Mouse (Mus musculus) liver (tissue): ENCODE measurements around the gene Nup210l.
A peak's percentile ranks its signal among the peaks of the same experiment; 100 is the strongest.
"Not testable (repeated sequence)": the region's sequence is repeated elsewhere in the genome, so short reads cannot be mapped to it uniquely, and the experiment has no call there.

Source experiments
- DNase-seq: peaks from one replicate; pipeline ENCODE4 v3.0.0-alpha.2; 2020; ENCODE audit warnings: mixed read lengths

The Nup210l gene

DNA sequence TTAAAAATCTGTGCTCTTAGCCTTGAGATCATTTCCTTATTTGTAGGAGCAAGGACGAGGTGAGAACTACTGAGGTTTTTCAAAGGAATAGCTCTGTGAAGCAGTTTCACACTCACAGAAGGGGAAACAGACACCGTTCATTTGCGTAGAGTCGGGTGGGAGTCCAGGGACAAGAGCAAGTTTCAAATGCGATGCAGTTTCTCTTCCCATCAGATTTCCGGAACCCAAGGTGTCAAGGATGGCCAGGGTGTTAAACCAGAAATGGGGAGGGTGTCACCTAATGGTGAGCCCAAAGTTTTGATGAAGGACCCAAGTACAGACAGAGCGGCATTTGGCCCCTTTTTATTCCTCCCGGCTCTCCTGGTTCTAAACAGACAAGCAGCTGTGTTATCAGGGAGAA, 127.1 kb downstream of the Nup210l start:
- DNase-seq, result no peak

DNA sequence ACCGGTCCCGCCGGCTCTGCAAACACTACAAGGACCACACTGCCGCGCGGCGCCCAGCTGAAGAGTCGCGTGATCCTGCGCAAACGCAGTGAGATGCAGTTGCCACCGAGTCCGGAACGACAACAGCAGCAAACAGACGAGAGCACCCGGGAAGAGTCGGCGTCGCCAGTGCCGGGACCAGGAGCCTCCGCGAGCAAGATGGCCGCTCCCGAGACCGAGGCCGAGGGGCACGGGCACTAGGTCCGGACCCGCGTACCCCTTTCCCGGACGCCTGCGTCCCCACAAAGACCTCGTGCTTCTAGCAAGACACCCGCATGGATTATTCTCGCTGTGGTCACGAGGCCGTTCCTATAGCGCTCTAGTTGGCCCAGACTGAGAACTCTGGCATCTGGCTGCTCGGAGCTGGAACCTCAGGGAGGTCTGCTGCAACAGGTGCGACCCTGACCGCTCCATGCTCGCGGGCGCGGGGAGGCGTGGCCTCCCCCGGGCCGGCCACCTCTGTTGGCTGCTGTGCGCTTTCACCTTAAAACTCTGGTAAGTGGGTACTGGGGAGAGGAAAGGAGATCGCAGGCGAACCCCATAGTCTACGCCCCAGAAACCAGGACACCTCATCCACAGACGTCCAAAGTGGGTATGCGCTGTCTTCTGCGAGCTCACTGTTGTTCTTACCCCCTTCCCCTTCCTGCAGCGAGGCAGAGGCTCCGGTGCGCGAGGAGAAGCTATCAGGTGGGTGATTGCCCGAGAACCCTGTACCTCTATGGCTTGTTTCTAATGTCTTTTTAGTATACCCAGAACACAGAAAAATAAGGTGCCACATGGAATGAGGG, 127.8 kb downstream of the Nup210l start, which contains the start of gene Jtb:
Gene Jtb, plus strand, starts transcription at position 91 of the 827 bp plus-strand sequence.
- peak; percentile 90 for DNase-seq

DNA sequence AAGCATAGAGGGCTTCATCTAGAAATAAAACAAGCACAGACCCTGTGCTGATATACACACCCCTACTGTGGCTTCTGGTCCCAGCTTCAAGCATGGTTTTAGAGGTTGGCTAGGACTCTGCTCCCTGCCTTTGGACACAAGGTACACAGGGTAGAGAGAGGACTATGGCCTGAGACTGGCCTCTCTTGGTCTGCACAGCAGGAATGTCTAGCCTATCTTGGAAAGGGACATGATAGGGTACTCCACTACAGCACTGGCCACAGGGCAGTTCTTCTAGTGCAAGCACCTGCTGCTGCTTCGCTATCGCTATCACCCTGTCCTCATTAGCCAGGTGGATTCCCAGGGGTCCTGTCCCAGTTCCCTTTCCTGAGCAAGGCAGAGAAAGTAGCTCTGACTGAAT, 137.3 kb downstream of the Nup210l start:
- no peak for DNase-seq

DNA sequence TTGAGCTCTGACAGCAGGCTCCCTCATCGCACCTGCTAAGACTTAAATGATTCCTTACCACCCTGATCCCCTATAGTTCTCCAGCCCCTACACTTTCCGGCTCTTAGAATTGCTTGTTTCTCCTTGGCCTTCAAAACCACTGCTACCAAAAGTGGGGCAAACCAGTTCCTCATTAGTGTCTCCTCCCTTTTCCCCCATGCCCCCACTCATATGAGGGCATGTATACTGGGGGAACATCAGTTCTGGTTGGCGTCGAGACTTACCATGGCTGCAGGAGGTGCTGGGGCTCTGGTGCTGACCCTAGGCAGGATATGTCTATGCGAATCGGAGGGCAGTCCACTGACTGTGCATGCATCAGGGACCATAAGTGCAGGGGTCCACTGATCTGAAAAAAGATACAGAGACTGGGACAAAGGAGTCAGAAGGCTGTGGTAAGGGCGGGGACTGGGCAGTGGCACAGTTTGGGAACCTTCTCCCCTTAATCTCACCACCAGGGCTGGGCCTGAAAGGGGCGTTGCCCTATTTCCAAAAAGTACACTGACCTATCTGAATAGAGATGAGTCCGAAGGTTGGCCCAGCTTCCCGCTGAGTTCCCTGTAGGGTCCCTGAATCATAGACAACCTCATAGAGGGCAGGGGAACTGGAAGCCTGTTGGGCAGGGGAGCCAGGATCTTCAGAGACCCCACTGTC, 137.9 kb downstream of the Nup210l start:
- no peak for DNase-seq

DNA sequence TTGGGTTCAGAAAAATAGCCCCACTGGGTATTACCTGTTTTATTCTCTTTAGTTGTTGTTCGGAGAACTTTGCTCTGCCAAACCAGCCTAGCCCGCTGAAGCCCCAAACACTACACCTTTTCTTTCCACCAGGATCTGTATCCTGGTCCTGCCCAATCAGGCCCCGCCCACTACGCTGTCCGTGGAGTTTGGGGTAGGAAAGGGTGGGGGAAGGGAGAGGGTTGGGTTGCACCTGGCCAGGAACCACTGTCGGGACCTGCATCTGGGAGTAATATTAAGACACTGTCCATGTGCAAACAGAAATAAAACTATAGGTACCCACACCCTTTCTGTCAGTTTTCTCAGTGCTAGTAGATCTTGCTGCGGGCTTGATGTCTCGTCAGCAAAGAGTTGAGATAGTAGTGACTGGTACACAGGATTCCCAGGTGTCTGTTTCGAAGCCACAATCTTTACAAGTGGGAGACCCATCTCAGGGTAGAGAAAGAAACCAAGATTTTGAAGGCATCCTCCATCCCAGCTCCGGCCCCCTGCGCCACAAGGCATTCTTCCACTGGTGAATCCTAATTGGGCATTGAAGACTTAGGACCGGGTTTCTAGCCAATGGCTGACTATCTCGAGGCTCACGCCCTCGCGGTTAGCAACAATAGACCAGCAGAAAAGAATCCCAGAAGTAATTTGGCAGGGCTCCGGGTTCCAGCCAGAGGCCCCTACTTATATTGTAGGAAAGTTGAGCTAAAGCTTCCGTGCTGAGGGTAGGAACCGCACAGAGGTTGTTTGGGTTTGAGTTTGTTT, 139.2 kb downstream of the Nup210l start, which contains the start of gene Creb3l4:
Gene Creb3l4, minus strand, starts transcription at position 529 of the 792 bp plus-strand sequence.
- peak; percentile 49 for DNase-seq

DNA sequence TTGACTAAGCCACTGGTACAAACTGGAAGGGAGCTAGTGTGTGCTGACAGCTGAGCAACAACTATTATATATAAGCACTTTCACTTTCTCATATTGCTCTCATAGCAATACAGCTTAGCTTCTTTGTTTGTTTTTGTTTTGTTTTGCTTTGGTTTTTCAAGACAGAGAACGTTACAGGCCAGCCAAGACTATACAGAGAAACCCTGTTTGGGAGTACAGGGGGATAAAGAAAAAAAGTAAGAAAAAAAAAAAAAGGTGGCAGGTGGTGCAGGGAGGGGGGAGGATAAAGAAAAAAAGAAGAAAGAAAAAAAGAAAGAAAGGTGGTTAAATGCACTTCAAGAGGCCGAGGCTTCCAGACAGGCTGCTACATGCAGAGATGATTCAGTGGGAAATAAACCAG, 141.5 kb downstream of the Nup210l start:
- DNase-seq, result no peak

DNA sequence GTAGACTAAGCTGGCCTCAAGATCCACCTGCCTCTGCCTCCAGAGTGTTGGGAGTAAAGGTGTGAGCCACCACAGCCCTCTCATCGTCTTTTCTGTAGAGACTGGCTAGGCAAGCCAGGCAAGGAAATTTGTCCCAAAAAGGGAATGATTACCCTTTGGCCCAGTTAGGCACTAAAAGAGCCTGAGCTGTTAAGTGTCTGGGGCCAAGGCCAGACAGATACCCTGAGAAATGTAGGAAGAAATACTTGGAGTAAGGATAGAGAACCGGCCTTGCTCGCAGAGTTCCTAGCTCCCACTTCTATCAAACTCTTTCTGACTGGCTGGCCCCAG, 143.7 kb downstream of the Nup210l start:
- DNase-seq, result no peak

DNA sequence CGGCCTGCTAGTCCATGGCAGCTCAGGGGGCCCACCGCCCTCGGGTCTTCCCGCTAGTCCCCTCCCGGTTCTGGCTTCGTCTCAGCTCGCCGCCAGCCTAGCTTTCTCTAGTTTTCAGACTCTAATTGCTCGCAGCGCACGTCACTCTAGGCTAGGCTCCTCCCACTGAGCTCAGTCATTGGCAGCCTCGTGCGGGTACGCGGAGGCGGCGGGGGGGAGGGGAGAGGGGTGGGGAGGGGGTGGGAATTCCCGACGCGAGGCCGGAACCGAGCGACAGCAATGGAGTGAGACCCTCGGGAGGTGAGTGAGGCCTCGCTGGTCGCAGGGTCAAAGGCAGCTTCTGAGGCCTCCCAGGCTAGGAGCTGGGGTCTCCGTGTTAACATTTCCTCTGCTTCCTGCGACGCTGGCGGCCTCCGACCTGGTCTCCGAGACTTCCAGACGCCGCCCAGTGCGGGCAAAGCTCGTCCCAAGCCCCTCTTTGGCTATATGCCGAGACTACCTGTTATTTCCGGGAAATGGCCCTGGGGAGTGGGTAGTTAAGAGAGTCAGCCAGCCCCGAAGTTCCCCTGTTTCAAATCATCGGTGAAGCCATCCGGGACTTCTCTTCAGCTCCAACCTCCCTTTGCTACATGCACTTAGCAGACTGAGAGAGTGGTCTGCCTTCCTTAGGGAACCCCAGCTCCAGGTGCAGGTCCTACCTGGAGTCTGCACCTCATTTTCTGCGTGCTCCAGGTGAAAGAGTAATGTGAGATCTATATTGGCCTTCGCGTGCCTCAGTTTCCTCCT, 144.2 kb downstream of the Nup210l start, which contains the start of gene Slc39a1:
Gene Slc39a1, plus strand, starts transcription at position 213 of the 786 bp plus-strand sequence.
- DNase-seq, result peak; percentile 93

DNA sequence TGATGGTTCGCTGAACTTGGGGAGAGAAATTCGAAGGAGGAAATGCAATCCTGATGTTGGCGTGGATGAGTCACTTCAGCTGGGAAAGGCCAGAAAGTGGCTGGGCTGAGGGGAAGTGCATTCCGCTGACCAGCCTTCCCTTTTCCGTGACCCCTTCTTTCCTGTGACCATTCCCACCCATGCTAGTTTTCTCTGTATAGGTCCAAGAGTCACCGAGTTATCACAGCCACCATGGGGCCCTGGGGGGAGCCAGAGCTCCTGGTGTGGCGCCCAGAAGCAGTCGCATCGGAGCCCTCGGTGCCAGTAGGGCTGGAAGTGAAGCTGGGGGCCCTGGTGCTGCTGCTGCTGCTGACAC, 144.8 kb downstream of the Nup210l start:
- DNase-seq, result peak; percentile 50

DNA sequence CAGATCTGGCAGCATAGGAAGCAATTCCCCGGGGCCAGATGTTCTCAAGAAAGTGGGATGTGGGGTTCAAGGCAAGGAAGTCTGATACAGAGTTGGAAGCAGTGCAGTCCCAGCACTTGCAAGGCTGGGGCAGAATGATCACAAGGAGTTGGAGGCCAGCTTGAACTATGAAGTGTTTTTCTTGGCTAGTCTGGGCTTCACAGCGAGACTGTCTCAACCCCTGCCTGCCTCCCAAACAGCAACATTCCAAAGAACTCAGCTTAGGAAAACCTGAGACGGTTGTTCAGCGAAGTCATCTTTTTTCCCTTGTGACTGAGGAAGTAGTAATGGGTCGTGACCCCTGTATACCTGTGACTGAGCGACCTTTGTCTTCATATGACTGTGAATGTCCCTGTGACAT, 146.9 kb downstream of the Nup210l start:
- no peak for DNase-seq

DNA sequence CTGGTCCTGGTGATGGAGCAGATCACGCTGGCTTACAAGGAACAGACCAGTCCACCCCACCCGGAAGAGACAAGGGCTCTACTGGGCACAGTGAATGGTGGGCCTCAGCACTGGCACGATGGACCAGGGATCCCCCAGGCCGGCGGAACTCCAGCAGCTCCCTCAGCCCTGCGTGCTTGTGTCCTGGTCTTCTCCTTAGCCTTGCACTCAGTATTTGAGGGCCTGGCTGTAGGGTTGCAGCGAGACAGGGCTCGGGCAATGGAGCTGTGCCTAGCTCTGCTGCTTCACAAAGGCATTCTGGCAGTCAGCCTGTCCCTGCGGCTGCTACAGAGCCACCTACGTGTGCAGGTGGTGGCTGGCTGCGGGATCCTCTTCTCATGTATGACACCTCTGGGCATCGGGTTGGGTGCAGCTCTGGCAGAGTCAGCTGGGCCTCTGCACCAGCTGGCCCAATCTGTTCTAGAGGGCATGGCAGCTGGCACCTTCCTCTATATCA, 147.8 kb downstream of the Nup210l start:
- not testable (repeated sequence) for DNase-seq

DNA sequence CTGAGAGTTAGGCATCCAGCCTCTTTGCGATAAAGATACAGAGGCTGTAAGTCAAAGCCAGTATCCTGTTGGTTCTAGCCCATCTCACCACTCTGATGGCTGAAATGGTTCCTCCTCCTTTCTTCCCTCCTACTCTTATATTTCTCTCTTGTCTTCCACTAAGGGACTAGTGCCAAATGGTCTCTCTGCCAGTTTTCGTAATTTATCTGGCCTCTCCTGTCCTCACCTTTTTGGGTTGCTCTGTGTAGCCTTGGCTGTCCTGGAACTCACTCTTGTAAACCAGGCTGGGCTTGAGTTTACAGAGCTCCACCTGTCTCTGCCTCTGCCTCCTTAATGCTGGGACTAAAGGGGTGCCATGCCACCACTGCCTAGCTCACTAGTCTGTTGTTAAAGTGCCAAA, 148.7 kb downstream of the Nup210l start:
- DNase-seq, result not testable (repeated sequence)

DNA sequence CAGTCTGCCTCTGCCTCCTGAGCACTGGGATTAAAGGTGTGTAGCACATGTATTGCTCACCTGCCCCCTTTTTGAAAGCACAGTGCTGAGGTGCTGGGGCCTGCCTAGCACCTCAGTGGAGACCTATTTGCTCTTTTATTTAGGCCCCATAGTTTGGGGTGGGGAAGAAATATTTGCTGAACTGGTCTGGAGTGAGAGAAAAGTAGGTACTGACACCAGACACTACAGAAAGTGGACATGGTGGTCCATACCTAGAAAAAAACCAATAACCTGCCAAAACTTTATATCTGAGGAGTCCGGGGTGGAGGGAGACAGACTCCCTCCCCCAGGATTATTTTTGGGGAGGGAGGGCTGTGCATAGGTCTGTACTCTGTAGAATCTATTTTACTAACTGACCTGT, 149.2 kb downstream of the Nup210l start:
- DNase-seq, result not testable (repeated sequence)

DNA sequence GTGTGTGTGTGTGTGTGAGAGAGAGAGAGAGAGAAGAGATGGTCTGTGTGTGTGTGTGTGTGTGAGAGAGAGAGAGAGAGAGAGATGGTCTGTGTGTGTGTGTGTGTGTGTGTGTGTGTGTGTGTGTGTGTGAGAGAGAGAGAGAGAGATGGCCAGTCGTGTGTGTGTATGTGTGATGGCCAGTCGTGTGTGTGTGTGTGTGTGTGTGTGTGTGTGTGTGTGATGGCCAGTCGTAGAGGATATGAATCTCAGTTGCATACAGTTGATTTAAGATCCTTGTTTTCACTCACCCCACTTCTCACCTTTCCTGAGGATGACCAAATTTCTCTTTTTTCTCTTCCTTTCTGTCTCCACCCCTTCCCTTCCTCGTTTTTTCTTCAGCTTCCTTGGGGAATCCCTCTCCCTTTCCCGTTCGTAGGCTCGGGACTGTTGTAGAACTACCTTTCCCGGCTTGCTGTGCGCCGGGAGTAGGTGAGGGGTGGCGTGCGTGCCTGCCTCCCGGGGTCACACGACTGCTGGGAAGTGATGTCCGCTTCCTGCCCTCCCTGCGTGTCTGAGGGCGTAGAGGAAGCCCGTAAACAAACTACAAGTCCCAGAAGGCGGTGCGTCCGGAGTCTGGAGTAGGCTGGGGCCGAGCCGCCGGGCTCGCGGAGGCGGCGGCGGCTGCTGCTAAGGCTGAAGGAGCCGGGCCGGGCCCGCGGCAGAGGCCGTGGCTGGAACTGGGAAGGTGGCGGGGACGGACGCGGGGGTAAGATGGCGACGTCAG, 149.9 kb downstream of the Nup210l start, which contains the start of gene Crtc2:
Gene Crtc2, plus strand, starts transcription at position 511 of the 766 bp plus-strand sequence.
- peak; percentile 95 for DNase-seq

DNA sequence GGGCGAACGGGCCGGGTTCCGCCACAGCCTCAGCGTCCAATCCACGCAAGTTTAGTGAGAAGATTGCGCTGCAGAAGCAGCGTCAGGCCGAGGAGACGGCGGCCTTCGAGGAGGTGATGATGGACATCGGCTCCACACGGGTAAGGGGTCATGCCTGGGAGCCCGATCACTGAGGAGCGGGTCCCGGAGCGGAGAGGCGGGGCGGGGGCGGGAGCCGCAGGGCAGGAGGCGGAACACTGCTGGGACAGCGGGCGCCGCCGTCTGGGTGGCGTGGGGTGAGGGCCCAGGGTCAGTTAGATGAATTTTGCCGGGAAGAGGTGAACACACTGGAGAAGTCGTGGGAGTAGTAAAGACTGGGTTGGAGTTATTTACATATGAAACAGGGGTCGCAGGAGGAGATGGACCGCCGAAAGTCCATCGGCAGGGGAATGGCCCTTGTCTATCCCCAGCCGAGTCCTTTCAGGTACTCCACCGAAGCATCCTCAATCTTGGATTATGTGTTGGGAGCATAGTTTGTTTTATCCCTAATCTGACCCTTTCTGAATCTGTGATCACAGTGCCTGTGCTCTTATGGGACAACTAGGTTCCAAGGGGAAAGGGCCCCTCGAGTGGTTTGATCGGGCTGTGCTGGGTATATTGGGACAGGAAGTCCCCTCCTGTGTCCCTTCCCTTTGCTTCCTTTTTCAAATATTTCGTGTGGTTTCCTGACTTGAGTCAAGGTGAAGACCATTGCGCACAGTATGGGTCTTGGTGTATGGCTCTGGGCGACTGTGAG, 150.7 kb downstream of the Nup210l start:
- peak; percentile 65 for DNase-seq

DNA sequence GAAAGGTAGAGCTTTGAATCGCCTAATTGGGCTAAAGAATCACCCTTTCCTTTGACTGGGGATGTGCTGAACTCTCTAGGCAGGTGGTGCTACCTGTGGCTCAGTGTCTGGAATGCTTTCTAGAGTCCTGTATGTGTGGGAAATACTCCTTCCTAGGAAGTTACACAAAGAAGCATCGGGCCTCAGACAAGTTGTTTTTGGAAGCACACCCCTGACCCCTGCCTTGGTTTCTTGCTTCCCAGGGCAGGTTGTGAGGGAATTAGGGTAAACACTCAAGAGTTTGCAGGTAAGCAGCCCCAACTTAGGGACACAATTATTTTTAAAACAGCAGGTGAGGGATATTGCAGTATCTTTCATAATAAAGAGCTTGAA, 151.2 kb downstream of the Nup210l start:
- no peak for DNase-seq

DNA sequence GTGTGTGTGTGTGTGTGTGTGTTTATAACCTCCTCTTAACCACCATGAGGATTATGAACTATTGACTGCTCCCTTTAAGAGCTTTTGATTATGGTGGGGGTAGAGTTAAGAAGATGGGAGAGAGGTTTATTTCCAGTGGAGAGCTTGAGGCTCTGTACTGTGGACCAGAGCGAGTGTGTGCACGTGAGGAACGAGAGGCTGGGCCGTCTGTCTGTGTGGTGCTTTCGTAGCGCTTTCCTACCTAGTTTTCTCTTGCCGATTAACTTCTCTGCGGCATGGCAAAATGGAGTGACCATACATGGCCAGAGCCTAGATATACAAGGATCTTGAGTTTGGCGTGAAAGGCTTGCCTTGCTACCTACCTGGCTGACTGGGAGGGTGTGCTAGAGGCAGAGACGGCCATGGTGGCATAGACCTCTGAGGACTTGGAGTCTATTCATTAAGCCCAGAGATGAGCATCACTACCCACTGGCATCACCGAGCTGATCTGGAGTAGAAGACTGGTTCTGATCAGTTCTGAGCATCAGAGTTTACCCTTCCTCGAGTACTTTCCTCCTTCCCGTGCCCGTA, 151.9 kb downstream of the Nup210l start:
- no peak for DNase-seq

DNA sequence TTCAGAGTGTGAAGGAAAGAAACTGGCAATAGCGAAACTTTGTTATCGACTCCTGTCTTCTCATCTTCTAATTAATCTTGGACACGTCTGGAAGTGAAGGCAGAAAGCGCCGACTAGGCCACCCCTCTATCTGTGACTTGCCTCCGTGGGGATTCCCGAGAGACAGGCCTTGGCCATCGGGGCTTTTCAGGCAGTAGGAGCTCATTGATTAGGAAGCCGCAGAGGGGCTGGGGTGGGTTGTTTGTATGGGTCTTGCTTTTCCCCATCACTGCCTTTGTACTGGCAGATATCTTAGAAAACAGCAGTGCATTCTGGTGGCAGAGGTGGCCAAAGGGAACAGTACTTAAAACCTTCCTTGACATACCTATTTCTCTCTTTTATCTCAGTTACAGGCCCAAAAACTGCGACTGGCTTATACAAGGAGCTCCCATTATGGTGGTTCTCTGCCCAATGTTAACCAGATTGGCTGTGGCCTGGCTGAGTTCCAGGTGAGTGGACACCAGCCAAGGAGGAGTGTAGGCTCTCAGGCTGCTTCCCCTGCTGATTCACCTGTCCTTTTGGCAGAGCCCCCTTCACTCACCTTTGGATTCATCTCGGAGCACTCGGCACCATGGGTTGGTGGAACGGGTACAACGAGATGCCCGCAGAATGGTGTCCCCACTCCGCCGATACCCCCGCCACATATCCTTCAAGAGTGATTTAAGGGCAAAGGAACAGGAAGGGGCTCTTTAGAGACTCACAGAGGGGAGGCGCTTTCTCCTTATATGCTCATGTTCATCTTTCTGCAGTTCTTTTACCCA, 153.0 kb downstream of the Nup210l start:
- no peak for DNase-seq

DNA sequence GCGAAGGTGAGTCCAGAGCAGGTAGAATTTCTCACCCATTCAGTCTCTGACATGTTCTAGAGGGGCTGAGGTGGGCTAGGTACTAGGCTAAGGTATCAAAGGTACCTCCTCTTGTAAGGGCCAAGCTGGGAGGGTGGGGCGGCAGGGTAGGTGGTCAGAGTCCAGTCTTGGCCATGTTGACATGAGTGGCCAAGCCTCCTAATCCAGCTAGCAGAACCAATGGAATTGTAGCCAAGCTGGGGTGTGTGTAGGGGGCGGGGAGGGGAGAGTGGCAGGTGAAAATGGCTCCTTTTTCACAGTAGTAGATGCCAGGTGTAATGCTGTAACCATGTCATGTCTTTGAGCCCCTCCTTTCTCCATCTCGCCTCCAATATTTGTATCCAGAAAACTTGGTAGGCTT, 154.6 kb downstream of the Nup210l start:
- peak; percentile 45 for DNase-seq
